Mouse (Mus musculus): Measurements from ENCODE around the gene Bmi1. TPM values are rescaled to one million over a fixed set of nuclear protein-coding genes. Genes with fewer than 3 reads are reported as not detected.

Gene Bmi1
- polyA plus RNA-seq, 1 experiment from 2014 or later = 4.1 TPM

GRCm38 (mm10) chr2:18725880-18726279 is 49.1 kb downstream of the Bmi1 start:
- WGBS (ENCODE audit: insufficient replicate concordance) = 54% methylated on average over 4 of the region's 4 CpGs
- no peak for ATAC-seq (ENCODE audit: insufficient read depth)
- Histone ChIP-seq H3K27me3 (no peaks in the 10 kb centered on the region), H3K27ac (replicated peaks) (no peak overlapping the region), H3K4me1 (replicated peaks) (no peaks in the 10 kb centered on the region), H3K9ac (no peak overlapping the region), H3K4me2 (no peak overlapping the region), H3K4me3 (replicated peaks) (no peak overlapping the region), H3K9me3 (replicated peaks) (no peaks in the 10 kb centered on the region), H3K36me3 (replicated peaks) (no peaks in the 10 kb centered on the region)

- Histone ChIP-seq H3K9ac (no peak overlapping the region), H3K27me3 (no peaks in the 10 kb centered on the region), H3K36me3 (replicated peaks) (no peaks in the 10 kb centered on the region), H3K27ac (replicated peaks) (no peak overlapping the region), H3K9me3 (replicated peaks) (no peaks in the 10 kb centered on the region), H3K4me3 (replicated peaks) (no peak overlapping the region), H3K4me1 (replicated peaks) (no peaks in the 10 kb centered on the region), H3K4me2 (no peak overlapping the region)
- no peak for ATAC-seq (ENCODE audit: insufficient read depth)
- 44% methylated on average over 9 of the region's 9 CpGs for WGBS (ENCODE audit: insufficient replicate concordance)
These were observed 54.9 kb downstream of the Bmi1 start for GRCm38 (mm10) chr2:18731718-18732117.

GRCm38 (mm10) chr2:18734394-18735127 is 57.7 kb downstream of the Bmi1 start:
- Histone ChIP-seq H3K9ac (no peak overlapping the region), H3K4me3 (replicated peaks) (no peak overlapping the region), H3K4me1 (replicated peaks) (no peaks in the 10 kb centered on the region), H3K4me2 (no peak overlapping the region), H3K27ac (replicated peaks) (no peak overlapping the region), H3K36me3 (replicated peaks) (no peaks in the 10 kb centered on the region), H3K9me3 (replicated peaks) (no peaks in the 10 kb centered on the region), H3K27me3 (no peaks in the 10 kb centered on the region)
- ATAC-seq (ENCODE audit: insufficient read depth) = no peak
- 17% methylated on average over 5 of the region's 5 CpGs for WGBS (ENCODE audit: insufficient replicate concordance)

Other genes with a start within 250 kb of the Bmi1 start
- gene Commd3, start 4.6 kb upstream of the Bmi1 start, polyA plus RNA-seq (2015; fragmentation: Nextera tagmentation; extraction: Ambion mirVana) = 76.8 and 85.1 TPM in 2 replicates
- gene Spag6, start 17.0 kb downstream of the Bmi1 start, polyA plus RNA-seq (2015; fragmentation: Nextera tagmentation; extraction: Ambion mirVana) = not detected in 2 replicates